Mouse (Mus musculus) c-Kit-positive CD71-positive TER-119-negative erythroid progenitor cells, embryonic 14.5 days (primary cell): Measurements from ENCODE around the gene Pcdh7.

Experiments used
- DNase-seq: peaks from one replicate; pipeline ENCODE4 v3.0.0-alpha.2; 2013; ENCODE audit warnings: low read depth

Gene Pcdh7

DNA sequence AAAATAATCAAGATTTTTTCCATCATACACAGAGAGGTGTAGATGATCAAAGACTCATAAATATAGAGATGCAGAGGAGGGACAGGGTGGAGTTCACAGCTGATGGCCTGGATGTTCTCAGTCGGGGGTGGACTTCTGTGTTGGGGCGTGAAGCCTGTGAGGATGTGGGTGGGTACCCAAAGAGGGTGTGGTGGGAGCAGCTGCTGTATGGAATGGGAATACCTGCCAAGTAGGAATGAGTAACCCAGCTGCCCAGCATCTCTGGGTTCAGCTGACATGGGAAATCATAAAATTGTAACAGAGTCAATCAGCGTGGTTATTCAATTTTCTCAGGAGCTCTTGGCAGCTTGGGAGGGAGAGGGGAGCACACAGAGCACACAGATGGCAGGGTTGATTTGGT is 85.3 kb downstream of the Pcdh7 start:
- no peak for DNase-seq

- no peak for DNase-seq
Observed at GRCm38 (mm10) chr5:57803890-57804289, 86.1 kb downstream of the Pcdh7 start.

GRCm38 (mm10) chr5:57807350-57807749 is 89.6 kb downstream of the Pcdh7 start:
- DNase-seq = no peak

DNA sequence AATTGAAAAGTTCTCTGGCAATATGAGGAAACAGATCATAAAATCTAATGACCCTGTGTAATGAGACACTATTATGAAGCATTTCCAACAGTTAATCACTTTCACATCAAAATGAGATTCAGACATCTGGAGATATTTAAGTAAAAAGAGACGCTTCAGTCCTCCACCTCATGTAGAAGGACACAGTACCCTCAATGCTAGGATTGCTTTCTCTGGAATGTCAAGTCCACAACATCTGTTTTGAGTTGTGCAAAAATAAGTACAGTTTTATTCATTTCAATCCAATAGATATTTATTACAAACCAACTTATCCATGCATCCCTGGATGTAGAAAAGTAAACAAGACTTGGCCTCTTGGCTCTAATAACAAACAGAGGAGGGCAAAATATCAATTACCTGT is 92.9 kb downstream of the Pcdh7 start:
- DNase-seq = no peak

DNA sequence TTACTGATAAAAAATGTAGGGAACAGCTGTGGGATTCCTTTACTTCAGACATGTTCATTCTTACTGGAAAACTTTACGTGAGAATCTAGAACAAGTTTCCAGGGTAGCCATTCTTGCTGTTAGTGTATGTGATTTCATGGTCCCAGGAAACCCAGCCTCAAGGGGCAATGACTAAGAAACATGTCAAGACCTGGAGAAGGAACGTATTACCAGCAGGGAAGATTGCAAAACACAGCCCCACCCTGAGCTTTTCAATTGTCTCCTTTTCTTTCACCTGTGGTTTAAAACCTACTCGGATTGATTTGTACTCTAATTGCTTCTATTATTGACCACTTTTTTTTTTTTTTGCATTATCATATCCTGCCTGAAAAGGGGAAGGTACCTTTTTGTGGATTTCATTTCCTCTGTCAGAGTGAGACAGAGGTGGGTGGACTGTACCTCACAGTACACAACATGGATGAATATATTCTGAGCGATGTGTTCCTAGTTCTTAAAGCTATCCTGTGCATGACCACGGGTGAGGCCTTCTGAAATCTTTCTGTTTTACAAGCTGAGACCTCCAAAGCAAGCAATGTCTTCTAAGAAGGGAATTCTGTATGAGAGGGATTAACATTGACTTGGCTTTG is 98.3 kb downstream of the Pcdh7 start:
- no peak for DNase-seq

DNA sequence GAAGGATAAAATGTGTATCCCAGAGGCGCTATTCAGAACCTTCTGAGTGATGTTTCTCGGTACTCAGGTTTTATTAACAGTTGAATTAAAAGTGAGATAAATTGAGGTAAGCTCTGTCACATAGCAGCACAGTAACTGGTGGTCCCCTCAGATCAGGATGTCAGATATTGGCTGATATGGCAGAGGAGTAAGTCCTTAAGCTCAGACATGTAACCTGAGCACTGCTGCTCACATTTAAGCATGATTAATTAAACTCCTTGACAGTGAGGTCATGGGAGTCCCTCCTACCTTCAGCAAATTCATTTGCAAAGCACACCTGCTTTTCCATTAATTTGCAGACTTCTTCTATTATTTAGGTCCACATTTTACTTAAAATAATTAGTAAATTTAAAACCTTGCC is 102.0 kb downstream of the Pcdh7 start:
- DNase-seq = no peak

DNA sequence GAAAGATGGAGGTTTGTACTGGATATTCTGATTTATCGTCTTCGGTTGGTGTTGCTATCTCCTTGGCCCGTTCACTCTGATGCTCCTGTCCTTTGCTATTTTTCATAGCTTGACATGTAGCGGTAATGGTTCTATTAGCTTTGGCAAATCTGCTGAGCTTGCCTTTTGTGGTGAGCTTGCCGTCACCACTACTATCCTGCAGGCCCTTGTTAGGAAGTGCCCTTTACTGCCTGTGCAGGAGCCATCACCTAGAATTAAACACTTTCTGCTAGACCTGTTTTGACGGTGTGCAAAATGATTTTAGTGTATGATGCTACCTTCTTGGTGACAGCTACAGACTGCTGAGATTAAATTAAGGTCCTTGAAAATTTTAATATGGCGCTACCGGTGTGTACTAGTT is 103.3 kb downstream of the Pcdh7 start:
- DNase-seq = no peak

DNA sequence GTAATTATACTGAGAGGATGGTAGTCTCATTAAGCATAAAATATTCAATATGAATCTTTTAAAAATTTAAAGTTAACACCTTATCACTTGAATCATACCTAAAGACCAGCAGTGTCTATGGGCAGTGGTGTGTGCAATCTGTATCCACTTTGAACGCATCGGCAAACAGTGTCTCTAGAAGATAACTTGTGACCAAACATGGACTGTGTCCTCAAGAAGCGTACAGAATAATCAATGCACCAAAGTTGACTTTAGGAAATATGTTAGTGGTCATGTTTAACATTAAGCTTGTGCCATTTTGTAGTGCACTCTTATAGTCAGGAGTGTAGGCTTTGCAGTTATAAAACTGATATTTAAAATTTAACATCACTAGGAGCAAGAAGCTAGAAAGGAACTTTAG is 110.7 kb downstream of the Pcdh7 start:
- DNase-seq = no peak

GRCm38 (mm10) chr5:57837150-57837549 is 119.4 kb downstream of the Pcdh7 start:
- DNase-seq = no peak

- DNase-seq = no peak
Observed at GRCm38 (mm10) chr5:57841357-57842119, 123.8 kb downstream of the Pcdh7 start.

GRCm38 (mm10) chr5:57847500-57847899 is 129.7 kb downstream of the Pcdh7 start:
- DNase-seq = no peak

DNA sequence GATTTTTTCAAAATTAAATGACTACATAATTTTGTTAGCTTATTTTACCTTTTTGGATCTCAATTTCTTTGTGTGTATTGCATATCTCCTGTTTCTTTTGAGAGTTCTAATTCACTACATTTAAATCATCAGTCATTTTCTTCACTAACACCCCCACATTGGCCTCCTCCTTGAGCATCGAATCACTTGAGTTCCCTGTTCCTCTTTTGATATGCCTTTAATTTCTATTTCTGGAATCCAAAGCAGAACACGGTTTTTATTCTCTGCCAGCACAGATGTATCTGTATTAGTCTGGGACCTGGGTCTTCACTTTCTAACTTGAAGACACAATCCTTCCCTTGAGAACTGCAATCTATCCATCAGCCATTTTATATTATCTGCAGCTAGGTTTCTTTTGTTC is 132.3 kb downstream of the Pcdh7 start:
- DNase-seq = no peak

DNA sequence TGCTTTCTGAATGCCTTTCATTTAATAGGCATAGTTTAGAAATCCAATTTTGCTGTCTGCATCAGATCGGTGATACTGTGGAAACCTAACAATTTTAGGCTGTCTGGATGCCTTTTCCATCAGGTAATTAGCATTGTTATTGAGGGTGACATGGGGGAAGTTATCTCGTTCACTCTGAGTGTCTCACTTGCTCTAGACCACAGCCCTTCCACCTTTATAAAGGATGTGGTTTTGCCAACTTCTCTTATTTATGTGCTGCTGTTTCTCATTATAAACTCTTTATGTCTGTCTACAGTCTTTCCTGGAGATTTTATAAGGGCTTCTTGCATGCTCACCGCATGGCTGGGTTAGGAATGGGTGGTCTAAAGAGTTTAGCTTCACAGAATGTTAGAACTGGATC is 139.5 kb downstream of the Pcdh7 start:
- no peak for DNase-seq

GRCm38 (mm10) chr5:57864254-57864653 is 146.5 kb downstream of the Pcdh7 start:
- no peak for DNase-seq

- DNase-seq = no peak
Observed at GRCm38 (mm10) chr5:57865256-57865655, 147.5 kb downstream of the Pcdh7 start.

GRCm38 (mm10) chr5:57866097-57866496 is 148.3 kb downstream of the Pcdh7 start:
- no peak for DNase-seq

DNA sequence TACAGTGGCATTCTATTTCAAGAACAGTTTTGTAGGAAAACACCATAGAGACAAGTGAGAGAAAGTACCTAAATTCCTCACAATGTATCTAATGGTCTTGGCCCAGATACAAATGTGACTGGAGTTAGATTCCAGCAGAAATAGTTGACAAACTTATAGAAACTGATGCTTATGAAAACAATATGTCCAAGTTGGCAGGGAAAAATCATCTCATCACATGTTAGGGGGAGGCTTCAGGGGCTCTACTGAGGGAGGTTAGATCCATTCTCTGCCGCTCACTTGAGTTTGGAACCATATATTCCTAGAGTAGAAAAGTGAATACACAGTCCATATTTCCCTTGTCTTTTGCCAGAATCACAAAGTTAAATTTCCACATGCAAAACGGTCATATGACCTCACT is 150.1 kb downstream of the Pcdh7 start:
- DNase-seq = no peak

- DNase-seq = no peak
Observed at GRCm38 (mm10) chr5:57868702-57869101, 150.9 kb downstream of the Pcdh7 start.

GRCm38 (mm10) chr5:57870727-57871126 is 153.0 kb downstream of the Pcdh7 start:
- DNase-seq = no peak

DNA sequence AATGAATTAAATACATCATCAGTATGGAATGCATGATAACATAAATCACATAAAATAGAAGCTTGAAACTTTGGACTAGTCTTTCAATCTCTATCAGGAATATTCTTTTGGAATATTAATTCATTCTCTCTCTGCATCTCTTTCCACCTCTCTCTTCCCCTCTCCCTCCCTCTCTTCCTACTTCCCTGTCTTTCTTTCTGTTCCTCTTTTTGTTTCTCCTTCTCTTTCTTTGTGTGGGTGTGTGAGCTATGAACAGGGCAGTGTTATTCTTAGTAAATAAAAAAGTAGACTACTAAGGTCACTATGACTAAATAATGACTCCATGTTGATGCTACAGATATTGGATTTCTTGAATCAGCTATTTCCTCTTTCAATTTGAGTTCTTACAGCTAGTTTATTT is 167.2 kb downstream of the Pcdh7 start:
- DNase-seq = no peak

- peak; percentile 10 for DNase-seq
Observed at GRCm38 (mm10) chr5:57899018-57899614, 181.3 kb downstream of the Pcdh7 start.

DNA sequence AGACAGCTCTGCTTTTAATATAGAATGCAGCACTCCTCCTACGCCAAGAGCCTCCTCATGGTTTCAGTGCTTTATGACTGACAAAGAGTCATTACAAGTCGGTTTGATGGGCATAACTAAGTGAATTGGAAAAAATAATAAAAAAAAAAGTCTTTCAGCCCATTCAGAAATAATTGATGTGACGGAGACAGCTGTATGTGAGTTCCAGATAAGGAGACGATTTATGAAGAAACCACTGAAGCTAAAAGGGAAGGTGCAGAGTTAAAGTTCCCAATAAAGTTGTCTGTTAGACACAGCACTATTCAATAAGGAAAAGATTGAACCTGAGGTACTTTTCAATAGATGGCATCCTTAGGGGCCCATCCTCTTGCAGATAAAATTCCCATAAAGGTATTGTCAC is 189.5 kb downstream of the Pcdh7 start:
- no peak for DNase-seq

GRCm38 (mm10) chr5:57921140-57921539 is 203.4 kb downstream of the Pcdh7 start:
- no peak for DNase-seq

DNA sequence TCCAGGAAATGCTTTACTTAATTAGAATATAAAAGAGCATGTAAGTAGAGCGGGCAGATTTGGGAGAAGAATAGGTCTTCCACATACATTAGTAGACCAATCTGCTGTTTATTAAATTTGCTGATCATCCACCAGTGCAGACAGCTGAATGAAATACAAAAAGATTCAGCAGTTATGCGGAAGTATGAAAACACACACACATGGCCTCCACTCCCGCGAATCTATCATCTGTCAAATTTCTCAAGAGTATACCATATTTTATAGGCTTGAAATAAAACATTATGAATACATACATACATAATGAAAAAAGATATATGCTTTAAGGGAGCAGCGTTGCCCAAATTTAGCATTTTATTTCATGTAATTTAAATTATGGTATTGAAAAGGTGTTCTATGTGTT is 213.6 kb downstream of the Pcdh7 start:
- DNase-seq = no peak
